Mouse (Mus musculus): ENCODE measurements around the gene Clec1a. TPM values are rescaled to one million over a fixed set of nuclear protein-coding genes. Genes with fewer than 3 reads are reported as not detected.

Clec1a gene
- polyA plus RNA-seq, 1 experiment from 2014 or later: 0.42 TPM

DNA sequence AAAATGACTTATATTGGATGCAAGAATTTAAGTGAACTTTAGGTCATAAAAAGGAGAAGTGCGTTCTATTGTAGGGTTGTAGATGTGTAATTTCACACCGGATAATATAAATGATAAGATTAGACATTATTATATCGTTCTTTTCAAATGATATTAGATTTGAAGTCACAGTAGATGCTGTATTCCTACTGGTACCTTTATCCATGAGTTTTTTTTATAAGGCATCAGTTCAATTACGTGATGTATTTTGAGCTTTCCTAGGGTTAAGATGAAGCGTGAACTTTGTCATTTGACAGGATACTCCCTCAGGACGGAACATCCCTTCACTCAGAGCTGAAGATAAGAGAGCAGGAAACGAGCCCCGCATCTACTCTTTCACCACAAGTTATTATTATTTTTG lies 54.8 kb downstream of the Clec1a start, which contains the start of gene Clec1b:
Gene Clec1b (plus strand): TSS at position 301 of the 400 bp plus-strand sequence.
- Histone ChIP-seq H3K9me3 (replicated peaks) (no peaks in the 10 kb centered on the region), H3K4me1 (no peaks in the 10 kb centered on the region), H3K4me3 (no peak within 1 kb of the TSS), H3K36me3 (no peaks in the 10 kb centered on the region), H3K27me3 (ENCODE audit: low read depth, poor library complexity, severe bottlenecking) (no peaks in the 10 kb centered on the region), H3K27ac (replicated peaks) (no peak within 1 kb of the TSS)
- no peak for DNase-seq (ENCODE audit: low spot score)
- 84% methylated on average over 8 of the region's 8 CpGs for WGBS

DNA sequence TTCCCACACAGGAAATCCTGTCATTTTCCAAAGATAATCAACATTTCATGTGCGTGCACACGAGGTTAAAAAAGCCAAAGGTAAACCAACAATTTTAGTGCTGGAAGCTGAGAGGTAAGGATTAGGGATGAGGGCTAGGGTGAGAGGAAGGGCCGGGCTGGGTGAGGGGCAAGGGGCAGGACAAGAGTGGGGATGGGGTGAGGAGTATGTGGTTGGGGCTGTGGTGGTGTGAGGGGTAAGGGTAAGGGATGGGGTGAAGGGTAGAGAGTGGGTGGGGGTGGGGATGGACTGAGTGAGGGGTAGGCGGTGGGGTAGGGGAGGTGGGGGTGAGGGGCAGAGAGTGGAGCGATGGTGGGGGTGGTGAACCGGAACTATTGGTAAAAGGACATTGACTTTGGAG lies 58.1 kb downstream of the Clec1a start:
- no peak overlapping the region for H3K4me3 ChIP-seq
- no peaks in the 10 kb centered on the region for H3K4me1 ChIP-seq
- 81% methylated on average over 6 of the region's 6 CpGs for WGBS
- H3K27me3 ChIP-seq (ENCODE audit: low read depth, poor library complexity, severe bottlenecking): no peaks in the 10 kb centered on the region
- no peak overlapping the region for H3K27ac ChIP-seq (replicated peaks)
- DNase-seq (ENCODE audit: low spot score): no peak
- no peaks in the 10 kb centered on the region for H3K36me3 ChIP-seq
- H3K9me3 ChIP-seq (replicated peaks): no peaks in the 10 kb centered on the region

- H3K27me3 ChIP-seq (ENCODE audit: low read depth, poor library complexity, severe bottlenecking): no peaks in the 10 kb centered on the region
- no peaks in the 10 kb centered on the region for H3K36me3 ChIP-seq
- H3K9me3 ChIP-seq (replicated peaks): no peaks in the 10 kb centered on the region
- H3K4me3 ChIP-seq: no peak overlapping the region
- no peak for DNase-seq (ENCODE audit: low spot score)
- no peaks in the 10 kb centered on the region for H3K4me1 ChIP-seq
- WGBS: 34% methylated on average over 2 of the region's 2 CpGs
- H3K27ac ChIP-seq (replicated peaks): no peak overlapping the region
Measured at GRCm38 (mm10) chr6:129393087-129393720, 58.6 kb downstream of the Clec1a start.

DNA sequence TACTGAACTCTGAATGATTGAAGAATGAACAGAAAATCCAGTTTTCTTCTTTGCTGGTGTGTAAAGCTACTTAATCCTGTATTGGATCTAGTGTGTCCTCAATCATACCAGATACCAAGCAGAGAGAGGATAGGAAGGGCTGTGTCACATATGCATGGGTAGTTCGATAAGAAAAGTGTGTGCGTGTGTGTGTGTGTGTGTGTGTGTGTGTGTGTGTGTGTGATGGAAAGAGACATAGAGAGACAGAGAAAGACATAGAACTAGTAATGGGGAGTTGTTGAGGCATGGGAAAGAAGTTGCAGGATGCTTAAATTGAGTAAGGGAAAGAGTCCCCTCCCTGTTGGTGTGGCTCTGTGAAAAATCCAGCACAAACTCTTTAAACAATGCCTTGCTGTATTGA lies 66.0 kb downstream of the Clec1a start, which contains the start of gene Clec12b:
Gene Clec12b (minus strand): TSS at position 101 of the 400 bp plus-strand sequence.
- no peak for DNase-seq (ENCODE audit: low spot score)
- H3K9me3 ChIP-seq (replicated peaks): no peaks in the 10 kb centered on the region
- 0 out of 2 replicates have a peak, but pooled peaks cover 4% of the 10 kb centered on the region for H3K4me1 ChIP-seq
- no peaks in the 10 kb centered on the region for H3K27me3 ChIP-seq (ENCODE audit: low read depth, poor library complexity, severe bottlenecking)
- H3K36me3 ChIP-seq: no peaks in the 10 kb centered on the region
- no peak within 1 kb of the TSS for H3K4me3 ChIP-seq
- H3K27ac ChIP-seq (replicated peaks): no peak within 1 kb of the TSS
- 82% methylated on average over 2 of the region's 2 CpGs for WGBS

DNA sequence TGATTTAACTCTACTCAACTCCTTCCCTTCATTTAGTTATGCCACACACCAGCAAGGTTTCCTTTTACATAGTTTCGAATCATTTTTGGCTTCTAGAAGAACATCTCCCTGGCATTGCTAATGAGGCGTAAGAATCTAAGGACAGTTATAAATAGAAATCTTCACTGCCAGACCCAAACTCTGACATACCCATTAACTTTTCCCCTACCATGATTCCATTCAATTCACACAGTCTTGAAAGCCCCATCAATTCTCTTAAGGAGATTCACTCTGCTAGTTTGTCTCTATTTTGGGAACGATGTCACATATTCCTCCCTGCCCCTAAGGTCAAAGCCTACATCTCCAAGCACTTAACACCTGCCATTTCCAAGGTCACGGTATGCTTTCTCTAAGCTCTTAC lies 66.8 kb downstream of the Clec1a start:
- Histone ChIP-seq H3K4me3 (no peak overlapping the region), H3K9me3 (replicated peaks) (no peaks in the 10 kb centered on the region), H3K27me3 (ENCODE audit: low read depth, poor library complexity, severe bottlenecking) (no peaks in the 10 kb centered on the region), H3K36me3 (no peaks in the 10 kb centered on the region), H3K4me1 (0 out of 2 replicates have a peak, but pooled peaks cover 4% of the 10 kb centered on the region), H3K27ac (replicated peaks) (no peak overlapping the region)
- WGBS: 78% methylated on average over 4 of the region's 4 CpGs
- no peak for DNase-seq (ENCODE audit: low spot score)

DNA sequence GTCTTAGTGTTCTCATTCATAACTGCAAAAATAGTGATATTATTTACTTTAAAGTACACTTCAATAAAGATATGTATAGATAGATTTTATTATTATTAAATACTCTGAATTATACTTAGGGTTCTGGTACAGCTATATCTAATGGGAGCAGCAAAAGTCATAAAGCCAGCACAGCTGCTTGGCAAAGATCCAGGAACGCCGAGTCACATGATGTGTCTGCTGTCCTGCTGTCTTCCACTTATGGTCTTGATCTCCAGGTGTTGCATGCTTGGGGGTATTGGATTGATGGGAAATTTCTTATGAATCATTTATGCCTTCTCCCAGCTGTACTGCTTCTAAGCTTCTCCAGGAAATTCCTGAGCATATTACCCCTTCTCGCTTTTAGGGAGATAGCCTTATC lies 68.3 kb downstream of the Clec1a start:
- DNase-seq (ENCODE audit: low spot score): no peak
- Histone ChIP-seq H3K4me3 (no peak overlapping the region), H3K27ac (replicated peaks) (no peak overlapping the region), H3K27me3 (ENCODE audit: low read depth, poor library complexity, severe bottlenecking) (no peaks in the 10 kb centered on the region), H3K9me3 (replicated peaks) (no peaks in the 10 kb centered on the region), H3K4me1 (0 out of 2 replicates have a peak, but pooled peaks cover 4% of the 10 kb centered on the region), H3K36me3 (no peaks in the 10 kb centered on the region)
- WGBS: 96% methylated on average over 3 of the region's 3 CpGs

- H3K4me1 ChIP-seq: 0 out of 2 replicates have a peak, but pooled peaks cover 4% of the 10 kb centered on the region
- no peak overlapping the region for H3K27ac ChIP-seq (replicated peaks)
- H3K27me3 ChIP-seq (ENCODE audit: low read depth, poor library complexity, severe bottlenecking): no peaks in the 10 kb centered on the region
- no peaks in the 10 kb centered on the region for H3K36me3 ChIP-seq
- no peak overlapping the region for H3K4me3 ChIP-seq
- H3K9me3 ChIP-seq (replicated peaks): no peaks in the 10 kb centered on the region
- 70% methylated on average over 1 of the region's 1 CpGs for WGBS
- DNase-seq (ENCODE audit: low spot score): no peak
Measured at GRCm38 (mm10) chr6:129381736-129382135, 70.1 kb downstream of the Clec1a start.

GRCm38 (mm10) chr6:129380454-129380853 lies 71.3 kb downstream of the Clec1a start:
- no peaks in the 10 kb centered on the region for H3K36me3 ChIP-seq
- no peak for DNase-seq (ENCODE audit: low spot score)
- H3K27ac ChIP-seq (replicated peaks): no peak overlapping the region
- H3K9me3 ChIP-seq (replicated peaks): no peaks in the 10 kb centered on the region
- WGBS: 68% methylated on average over 4 of the region's 4 CpGs
- H3K27me3 ChIP-seq (ENCODE audit: low read depth, poor library complexity, severe bottlenecking): no peaks in the 10 kb centered on the region
- H3K4me1 ChIP-seq: 0 out of 2 replicates have a peak, but pooled peaks cover 4% of the 10 kb centered on the region
- H3K4me3 ChIP-seq: no peak overlapping the region

- H3K4me3 ChIP-seq: no peak overlapping the region
- no peaks in the 10 kb centered on the region for H3K4me1 ChIP-seq
- no peaks in the 10 kb centered on the region for H3K27me3 ChIP-seq (ENCODE audit: low read depth, poor library complexity, severe bottlenecking)
- no peaks in the 10 kb centered on the region for H3K36me3 ChIP-seq
- WGBS: 97% methylated on average over 2 of the region's 2 CpGs
- H3K27ac ChIP-seq (replicated peaks): no peak overlapping the region
- H3K9me3 ChIP-seq (replicated peaks): no peaks in the 10 kb centered on the region
- DNase-seq (ENCODE audit: low spot score): no peak
Measured at GRCm38 (mm10) chr6:129374937-129375471, 76.8 kb downstream of the Clec1a start.

Other genes with a start within 250 kb of the Clec1a start
- 0.10 and 0.17 TPM in 2 replicates for gene Cd69, start 176.6 kb downstream of the Clec1a start, polyA plus RNA-seq (2016; fragmentation: Nextera tagmentation; extraction: Ambion mirVana)
- gene 4922502D21Rik, start 120.2 kb downstream of the Clec1a start, polyA plus RNA-seq (2016; fragmentation: Nextera tagmentation; extraction: Ambion mirVana): not detected in 2 replicates
- gene Clec12a, start 109.3 kb downstream of the Clec1a start, polyA plus RNA-seq (2016; fragmentation: Nextera tagmentation; extraction: Ambion mirVana): 0.09 and 0.26 TPM in 2 replicates
- not detected in 2 replicates for gene Clec12b, start 66.1 kb downstream of the Clec1a start, polyA plus RNA-seq (2016; fragmentation: Nextera tagmentation; extraction: Ambion mirVana)
- gene Clec1b, start 54.7 kb downstream of the Clec1a start, polyA plus RNA-seq (2016; fragmentation: Nextera tagmentation; extraction: Ambion mirVana): 12.0 and 20.7 TPM in 2 replicates
- gene Clec9a, start 43.1 kb downstream of the Clec1a start, polyA plus RNA-seq (2016; fragmentation: Nextera tagmentation; extraction: Ambion mirVana): 0.11 and 0.21 TPM in 2 replicates
- gene Olr1, start 55.2 kb upstream of the Clec1a start, polyA plus RNA-seq (2016; fragmentation: Nextera tagmentation; extraction: Ambion mirVana): 0.10 TPM in 1 of 2 replicates, not detected in the other
- not detected in 2 replicates for gene Tmem52b, start 60.6 kb upstream of the Clec1a start, polyA plus RNA-seq (2016; fragmentation: Nextera tagmentation; extraction: Ambion mirVana)
- 47.1 and 59.3 TPM in 2 replicates for gene Gabarapl1, start 81.2 kb upstream of the Clec1a start, polyA plus RNA-seq (2016; fragmentation: Nextera tagmentation; extraction: Ambion mirVana)
- not detected in 2 replicates for gene Klre1, start 125.9 kb upstream of the Clec1a start, polyA plus RNA-seq (2016; fragmentation: Nextera tagmentation; extraction: Ambion mirVana)
- 0.14 TPM in 1 of 2 replicates, not detected in the other for gene Klrd1, start 139.8 kb upstream of the Clec1a start, polyA plus RNA-seq (2016; fragmentation: Nextera tagmentation; extraction: Ambion mirVana)
- gene Klrk1, start 171.9 kb upstream of the Clec1a start, polyA plus RNA-seq (2016; fragmentation: Nextera tagmentation; extraction: Ambion mirVana): 0.22 and 0.39 TPM in 2 replicates
- gene Klrc3, start 191.3 kb upstream of the Clec1a start, polyA plus RNA-seq (2016; fragmentation: Nextera tagmentation; extraction: Ambion mirVana): not detected in 2 replicates
- gene Klrc2, start 208.7 kb upstream of the Clec1a start, polyA plus RNA-seq (2016; fragmentation: Nextera tagmentation; extraction: Ambion mirVana): not detected in 2 replicates
- gene Klrc1, start 227.0 kb upstream of the Clec1a start, polyA plus RNA-seq (2016; fragmentation: Nextera tagmentation; extraction: Ambion mirVana): not detected in 2 replicates